Mouse (Mus musculus) heart, postnatal 36 days (tissue): ENCODE data around the gene Gm14435. TPM values are rescaled to one million over a fixed set of nuclear protein-coding genes. Genes with fewer than 3 reads are reported as not detected.
"Not testable (repeated sequence)": the region's sequence is repeated elsewhere in the genome, so short reads cannot be mapped to it uniquely, and the experiment has no call there.

Experiments used
- DNase-seq, 2 experiments: peaks; one replicate each; pipeline ENCODE4 v3.0.0; 2021 to 2022
- intact Hi-C: fragments of 180-260 bp; cut with DNase I; formaldehyde crosslinking; loops from one replicate; pipeline ENCODE4 v1.15.1; 2025
- total RNA-seq, 2 experiments: library from RNA; stranded (reverse); gene quantifications; 2 replicates each; pipeline ENCODE4 v1.2.3; 2021

Gm14435 gene
- 10 to 100 TPM; 23.4 to 26.0 TPM for total RNA-seq

DNA sequence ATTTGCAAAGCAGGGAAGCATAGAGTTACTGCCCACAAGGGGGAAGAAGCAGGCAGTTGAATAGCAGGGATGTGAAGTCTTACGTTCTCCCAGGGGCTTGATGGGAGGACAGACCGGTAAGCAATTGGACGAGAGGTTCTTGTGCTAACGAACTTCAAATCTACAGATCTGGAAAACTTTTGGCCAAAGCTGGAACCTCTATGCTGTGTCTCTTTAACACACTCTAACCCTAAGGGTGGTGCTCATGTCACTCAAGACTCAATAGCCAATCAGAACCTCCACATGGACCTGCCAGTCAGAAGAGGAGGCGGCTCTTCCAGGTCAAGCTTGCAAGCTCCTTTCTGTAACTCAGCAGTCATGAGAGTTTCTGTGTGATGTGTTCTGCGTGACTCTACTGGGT, at the start of gene Gm14435:
Gene Gm14435, plus strand, starts transcription at position 301 of the 400 bp plus-strand sequence.
- DNase-seq, intact Hi-C loops: not testable (repeated sequence)

Other genes starting within 250 kb of the Gm14435 start
- 1 to 10 TPM; 3.2 to 3.9 TPM for gene 2210418O10Rik, start 197.0 kb upstream of the Gm14435 start, total RNA-seq
- not detected for gene Gm11009, start 104.1 kb upstream of the Gm14435 start, total RNA-seq
- gene Gm14434, start 63.2 kb downstream of the Gm14435 start, total RNA-seq, result under 1 TPM in 1 of 2 experiments, not detected in 1; 0.57 TPM
- not detected for gene Zfp967, start 97.5 kb downstream of the Gm14435 start, total RNA-seq
- 1 to 10 TPM in 1 of 2 experiments, under 1 TPM in 1; 0.42 to 2.0 TPM for gene Gm14308, start 212.8 kb downstream of the Gm14435 start, total RNA-seq
- 10 to 100 TPM; 12.6 to 12.9 TPM for gene Zfp973, start 246.9 kb downstream of the Gm14435 start, total RNA-seq